Mouse (Mus musculus): ENCODE data around the gene Trim9. TPM values are rescaled to one million over a fixed set of nuclear protein-coding genes. Genes with fewer than 3 reads are reported as not detected.

Trim9 gene
- polyA plus RNA-seq, 1 experiment, result 0.19 TPM

GRCm38 (mm10) chr12:70263721-70264120 is 83.7 kb downstream of the Trim9 start:
- TF ChIP-seq POLR2A (IDR thresholded peaks at IDR 0.05; ENCODE audit: low read depth, low read length) (no peak), CTCF (conservative IDR thresholded peaks at IDR 0.05; ENCODE audit: insufficient read depth, insufficient read length, low read depth, low read length) (no peak)
- DNase-seq, result no peak
- no peaks in the 10 kb centered on the region for H3K27me3 ChIP-seq (replicated peaks; ENCODE audit: control insufficient read depth, insufficient read depth, low read length)
- H3K36me3 ChIP-seq (ENCODE audit: control insufficient read depth, insufficient read depth, low read length), result no peaks in the 10 kb centered on the region
- 47% methylated on average over 7 of the region's 7 CpGs for WGBS
- H3K4me3 ChIP-seq (ENCODE audit: insufficient read depth, low read depth, low read length), result no peak overlapping the region
- no peaks in the 10 kb centered on the region for H3K4me1 ChIP-seq (ENCODE audit: control insufficient read depth, insufficient read depth, low read length)
- no peak overlapping the region for H3K27ac ChIP-seq (ENCODE audit: insufficient read depth, low read depth, low read length)

DNA sequence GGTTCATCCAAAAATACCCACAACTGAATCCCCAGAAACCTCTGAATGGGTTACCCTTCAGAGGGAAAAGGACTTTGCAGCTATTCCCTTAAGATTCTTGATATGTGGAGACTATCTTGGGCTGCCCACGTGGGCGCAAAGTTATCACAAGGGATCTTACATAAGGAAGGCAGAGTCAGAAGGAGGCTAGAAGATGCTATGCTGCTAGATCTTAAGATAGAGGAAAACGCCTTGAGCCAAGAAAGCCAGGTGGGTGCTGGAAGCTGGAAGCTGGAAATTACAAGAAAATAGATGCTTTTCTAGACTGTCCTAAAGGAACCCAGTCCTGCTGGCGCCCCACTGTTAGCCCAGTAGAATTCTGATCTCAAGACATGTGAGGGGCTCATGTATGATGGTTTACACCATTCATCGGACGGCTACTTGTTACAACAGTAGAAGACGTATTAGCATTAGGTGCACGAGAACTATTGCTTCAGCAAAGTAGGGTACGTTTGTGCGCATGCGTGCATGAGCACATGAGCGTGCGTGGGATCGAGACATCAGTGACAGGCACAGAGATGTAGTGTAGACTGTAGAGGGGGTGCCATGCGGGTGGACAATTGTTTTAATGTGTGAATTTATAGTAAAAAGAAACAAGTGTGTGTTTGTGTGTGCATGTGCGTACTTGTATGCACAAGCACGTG is 85.0 kb downstream of the Trim9 start:
- Histone ChIP-seq H3K27ac (ENCODE audit: insufficient read depth, low read depth, low read length) (no peak overlapping the region), H3K4me3 (ENCODE audit: insufficient read depth, low read depth, low read length) (no peak overlapping the region), H3K27me3 (replicated peaks; ENCODE audit: control insufficient read depth, insufficient read depth, low read length) (no peaks in the 10 kb centered on the region), H3K4me1 (ENCODE audit: control insufficient read depth, insufficient read depth, low read length) (no peaks in the 10 kb centered on the region), H3K36me3 (ENCODE audit: control insufficient read depth, insufficient read depth, low read length) (no peaks in the 10 kb centered on the region)
- TF ChIP-seq POLR2A (IDR thresholded peaks at IDR 0.05; ENCODE audit: low read depth, low read length) (no peak), CTCF (conservative IDR thresholded peaks at IDR 0.05; ENCODE audit: insufficient read depth, insufficient read length, low read depth, low read length) (no peak)
- DNase-seq, result no peak
- 92% methylated on average over 17 of the region's 17 CpGs for WGBS

DNA sequence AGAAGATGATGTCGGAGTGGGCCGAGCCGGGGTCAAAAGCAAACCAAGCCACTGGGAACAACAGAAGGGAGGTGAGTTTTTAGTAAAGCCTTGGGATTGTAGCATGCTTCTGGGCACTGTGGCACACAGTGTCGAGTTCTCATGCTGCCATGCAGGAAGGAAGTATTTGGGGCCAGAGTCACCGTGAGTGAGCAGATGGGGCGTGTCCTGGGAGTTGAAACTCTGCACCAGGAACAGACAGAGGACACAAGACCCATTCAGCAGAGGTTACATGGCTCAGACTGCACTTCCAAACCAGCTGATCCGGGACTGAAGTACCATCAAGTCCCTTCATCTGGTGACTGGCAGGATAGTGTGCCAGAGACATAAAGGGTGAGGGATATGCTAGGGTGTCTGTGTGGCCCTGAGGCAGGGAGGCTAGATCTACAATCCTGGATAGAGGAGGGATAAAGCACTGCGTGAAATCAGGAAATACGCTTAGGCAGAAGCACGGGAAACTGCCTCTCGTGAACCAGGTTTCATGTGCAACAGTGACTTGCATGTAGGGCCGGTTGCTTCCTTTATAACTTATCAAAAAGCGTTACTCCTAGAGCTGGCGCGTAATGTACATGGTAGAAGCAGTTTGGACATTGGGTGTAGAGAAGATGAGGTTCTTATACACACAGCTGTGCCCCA is 96.1 kb downstream of the Trim9 start:
- H3K4me1 ChIP-seq (ENCODE audit: control insufficient read depth, insufficient read depth, low read length), result no peaks in the 10 kb centered on the region

DNA sequence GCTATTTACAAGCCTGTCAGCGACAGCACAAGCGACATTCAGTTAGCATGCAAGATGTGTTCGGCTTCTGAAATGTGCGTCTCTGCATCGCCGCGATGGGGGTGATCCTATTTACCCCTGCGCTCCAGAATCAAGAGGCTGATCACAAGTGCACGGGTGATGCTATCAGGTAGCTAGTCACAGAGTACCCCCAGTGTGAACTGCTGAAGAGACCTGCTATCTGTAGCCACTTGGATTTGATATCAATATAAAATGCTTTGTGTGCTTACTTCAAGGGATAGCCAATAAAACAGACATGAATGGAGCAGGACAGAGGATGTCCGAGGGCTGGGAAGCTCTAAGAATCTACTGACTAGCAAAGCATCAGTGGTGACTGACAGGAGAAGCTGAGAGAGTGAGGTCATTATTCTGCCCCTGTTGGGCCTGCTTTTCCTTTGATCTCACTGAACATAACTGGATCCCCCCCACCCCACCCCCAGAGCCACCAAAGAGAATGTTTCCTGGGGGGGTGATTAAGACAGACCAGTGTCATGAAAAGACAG is 97.7 kb downstream of the Trim9 start:
- H3K4me1 ChIP-seq (ENCODE audit: control insufficient read depth, insufficient read depth, low read length), result no peaks in the 10 kb centered on the region

More for the DNA sequence above, 96.1 kb downstream of the Trim9 start:
- Histone ChIP-seq H3K27me3 (replicated peaks; ENCODE audit: control insufficient read depth, insufficient read depth, low read length) (no peaks in the 10 kb centered on the region), H3K36me3 (ENCODE audit: control insufficient read depth, insufficient read depth, low read length) (no peaks in the 10 kb centered on the region), H3K4me3 (ENCODE audit: insufficient read depth, low read depth, low read length) (no peak overlapping the region), H3K27ac (ENCODE audit: insufficient read depth, low read depth, low read length) (no peak overlapping the region)
- WGBS, result 64% methylated on average over 15 of the region's 15 CpGs
- TF ChIP-seq POLR2A (IDR thresholded peaks at IDR 0.05; ENCODE audit: low read depth, low read length) (no peak), CTCF (conservative IDR thresholded peaks at IDR 0.05; ENCODE audit: insufficient read depth, insufficient read length, low read depth, low read length) (no peak)
- no peak for DNase-seq

DNA sequence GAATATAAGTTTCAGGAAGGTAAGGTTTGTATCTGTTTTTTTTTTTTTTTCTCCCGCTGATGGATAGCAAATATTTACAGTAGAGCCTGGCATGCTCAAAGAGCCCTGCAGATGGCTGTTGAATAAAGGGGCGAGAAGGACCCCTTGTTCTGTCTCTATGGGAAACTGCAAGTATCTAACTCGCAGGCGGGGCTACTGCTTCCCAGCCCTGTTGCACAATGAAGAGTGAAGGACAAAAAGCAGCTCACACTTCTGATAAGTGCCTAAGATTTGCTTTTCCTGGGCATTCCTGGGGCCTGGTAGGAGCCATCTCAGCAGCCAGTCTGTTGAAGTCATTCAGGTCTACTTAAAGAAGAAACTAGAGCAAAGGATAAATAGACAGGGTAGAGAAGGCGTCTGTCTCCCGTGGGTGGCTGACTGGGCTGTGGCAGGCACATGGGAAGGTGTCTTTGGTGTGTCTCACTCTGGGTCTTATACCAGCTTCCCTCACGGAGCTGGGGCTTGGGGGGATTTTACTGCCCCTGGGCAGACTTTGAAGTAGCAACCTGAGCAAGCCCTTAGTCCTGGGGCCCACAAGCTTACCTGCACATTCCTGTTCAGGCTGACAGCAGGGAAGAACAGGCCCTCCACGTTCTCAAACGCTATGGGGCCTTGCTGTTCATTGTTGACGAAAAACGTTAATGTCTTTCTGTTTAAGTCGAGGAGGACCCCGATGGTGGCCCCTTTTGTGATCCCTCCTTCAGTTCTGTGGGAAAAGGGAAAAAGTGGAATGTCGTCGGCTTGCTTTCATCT is 99.5 kb downstream of the Trim9 start:
- Histone ChIP-seq H3K27me3 (replicated peaks; ENCODE audit: control insufficient read depth, insufficient read depth, low read length) (no peaks in the 10 kb centered on the region), H3K4me3 (ENCODE audit: insufficient read depth, low read depth, low read length) (no peak overlapping the region), H3K36me3 (ENCODE audit: control insufficient read depth, insufficient read depth, low read length) (no peaks in the 10 kb centered on the region), H3K4me1 (ENCODE audit: control insufficient read depth, insufficient read depth, low read length) (no peaks in the 10 kb centered on the region), H3K27ac (ENCODE audit: insufficient read depth, low read depth, low read length) (no peak overlapping the region)
- DNase-seq, result no peak
- TF ChIP-seq POLR2A (IDR thresholded peaks at IDR 0.05; ENCODE audit: low read depth, low read length) (no peak), CTCF (conservative IDR thresholded peaks at IDR 0.05; ENCODE audit: insufficient read depth, insufficient read length, low read depth, low read length) (no peak)
- 84% methylated on average over 15 of the region's 15 CpGs for WGBS

More for the DNA sequence above, 97.7 kb downstream of the Trim9 start:
- TF ChIP-seq CTCF (conservative IDR thresholded peaks at IDR 0.05; ENCODE audit: insufficient read depth, insufficient read length, low read depth, low read length), result no peak
- TF ChIP-seq POLR2A (IDR thresholded peaks at IDR 0.05; ENCODE audit: low read depth, low read length), result no peak
- no peaks in the 10 kb centered on the region for H3K27me3 ChIP-seq (replicated peaks; ENCODE audit: control insufficient read depth, insufficient read depth, low read length)
- no peak for DNase-seq
- no peak overlapping the region for H3K4me3 ChIP-seq (ENCODE audit: insufficient read depth, low read depth, low read length)
- H3K27ac ChIP-seq (ENCODE audit: insufficient read depth, low read depth, low read length), result no peak overlapping the region
- no peaks in the 10 kb centered on the region for H3K36me3 ChIP-seq (ENCODE audit: control insufficient read depth, insufficient read depth, low read length)
- 92% methylated on average over 10 of the region's 10 CpGs for WGBS

- Histone ChIP-seq H3K27ac (ENCODE audit: insufficient read depth, low read depth, low read length) (no peak overlapping the region), H3K27me3 (replicated peaks; ENCODE audit: control insufficient read depth, insufficient read depth, low read length) (no peaks in the 10 kb centered on the region), H3K4me1 (ENCODE audit: control insufficient read depth, insufficient read depth, low read length) (no peaks in the 10 kb centered on the region), H3K4me3 (ENCODE audit: insufficient read depth, low read depth, low read length) (no peak overlapping the region), H3K36me3 (ENCODE audit: control insufficient read depth, insufficient read depth, low read length) (no peaks in the 10 kb centered on the region)
- no peak for TF ChIP-seq POLR2A (IDR thresholded peaks at IDR 0.05; ENCODE audit: low read depth, low read length)
- TF ChIP-seq CTCF (conservative IDR thresholded peaks at IDR 0.05; ENCODE audit: insufficient read depth, insufficient read length, low read depth, low read length), result no peak
- no peak for DNase-seq
- whole genome bisulfite sequencing, result 83% methylated on average over 7 of the region's 7 CpGs
These were observed 104.9 kb downstream of the Trim9 start for GRCm38 (mm10) chr12:70242550-70242949.

Measured in kidney, adult 2 months (tissue).